Mouse (Mus musculus) MEL (cell line): ENCODE data around the gene a. TPM values are rescaled to one million over a fixed set of nuclear protein-coding genes. Genes with fewer than 3 reads are reported as not detected.

Source experiments
- DNase-seq: peaks from one replicate; pipeline ENCODE4 v3.0.0; 2011; ENCODE audit warnings: low read depth, low spot score
- H3K27ac ChIP-seq: 2 replicates; pipeline ENCODE4 v1.5.1; 2012; ENCODE audit warnings: low read depth, mild to moderate bottlenecking, control low read depth, low read length, moderate library complexity; ENCODE audit not compliant: control insufficient read depth
- H3K27me3 ChIP-seq, 2 experiments: fragments of 150-350 bp in 1 of 2; sonication (generic) in 1 of 2; 2 replicates each; pipeline ENCODE4 v1.6.1; 2012; ENCODE audit warnings: low read length in 2 of 2, mild to moderate bottlenecking in 2 of 2, improper control_type of control experiment in 1 of 2, moderate library complexity in 1 of 2; ENCODE audit not compliant: insufficient read depth in 2 of 2, control insufficient read depth in 1 of 2
- H3K36me3 ChIP-seq, 2 experiments: 2 replicates each; pipeline ENCODE4 v1.6.1; 2012 to 2014; ENCODE audit warnings: low read length in 2 of 2, improper control_type of control experiment in 1 of 2, inconsistent platforms in 1 of 2, mild to moderate bottlenecking in 1 of 2; ENCODE audit not compliant: insufficient read depth in 2 of 2, control insufficient read depth in 1 of 2
- H3K4me1 ChIP-seq, 2 experiments: fragments of 150-350 bp in 1 of 2; sonication (generic) in 1 of 2; 2 replicates each; pipeline ENCODE4 v1.6.1; 2012; ENCODE audit warnings: low read length in 2 of 2, improper control_type of control experiment in 1 of 2, mild to moderate bottlenecking in 1 of 2; ENCODE audit not compliant: insufficient read depth in 2 of 2, control insufficient read depth in 1 of 2
- H3K4me3 ChIP-seq, 2 experiments: fragments of 150-350 bp in 1 of 2; sonication (generic) in 1 of 2; 2 replicates each; pipeline ENCODE4 v1.5.1; 2012; ENCODE audit warnings: low read depth in 2 of 2, low read length in 2 of 2, mild to moderate bottlenecking in 2 of 2, moderate library complexity in 2 of 2, control low read depth in 1 of 2, improper control_type of control experiment in 1 of 2; ENCODE audit not compliant: control insufficient read depth in 1 of 2, insufficient read depth in 1 of 2
- H3K79me2 ChIP-seq: 2 replicates; pipeline ENCODE4 v1.6.1; 2012; ENCODE audit warnings: mild to moderate bottlenecking, low read length, moderate library complexity; ENCODE audit not compliant: control insufficient read depth, poor library complexity, insufficient read depth
- H3K9ac ChIP-seq: 2 replicates; pipeline ENCODE4 v1.6.1; 2012; ENCODE audit warnings: low read depth, mild to moderate bottlenecking, control low read depth, low read length, moderate library complexity; ENCODE audit not compliant: control insufficient read depth, poor library complexity, severe bottlenecking
- H3K9me3 ChIP-seq: fragments of 150-350 bp; sonication (generic); replicated peaks from 2 replicates; pipeline ENCODE4 v1.6.1; 2012; ENCODE audit warnings: mild to moderate bottlenecking, low read length, improper control_type of control experiment, moderate library complexity; ENCODE audit not compliant: insufficient read depth
- BHLHE40 ChIP-seq: IDR thresholded peaks from 2 replicates; pipeline ENCODE4 v1.6.1; 2012; ENCODE audit warnings: low read depth, mild to moderate bottlenecking, inconsistent platforms, low read length, improper control_type of control experiment, borderline replicate concordance
- CHD1 ChIP-seq: IDR thresholded peaks from 2 replicates; pipeline ENCODE4 v1.6.1; 2012; ENCODE audit warnings: low read depth, mild to moderate bottlenecking, inconsistent platforms, low read length, improper control_type of control experiment
- CHD2 ChIP-seq: IDR thresholded peaks from 2 replicates; pipeline ENCODE4 v1.6.1; 2011; ENCODE audit warnings: low read length, improper control_type of control experiment
- E2F4 ChIP-seq: IDR thresholded peaks from 2 replicates; pipeline ENCODE4 v1.6.1; 2011; ENCODE audit warnings: low read depth, low read length, improper control_type of control experiment, borderline replicate concordance
- ELF1 ChIP-seq: IDR thresholded peaks from 2 replicates; pipeline ENCODE4 v1.6.1; 2014; ENCODE audit warnings: low read depth, mild to moderate bottlenecking, inconsistent platforms, low read length, improper control_type of control experiment, moderate library complexity
- EP300 ChIP-seq, 2 experiments: IDR thresholded peaks; 2 replicates each; pipeline ENCODE4 v1.6.1; 2011; ENCODE audit warnings: improper control_type of control experiment in 2 of 2, low read length in 2 of 2, low read depth in 1 of 2, mild to moderate bottlenecking in 1 of 2
- ETS1 ChIP-seq: IDR thresholded peaks from 2 replicates; pipeline ENCODE4 v1.6.1; 2012; ENCODE audit warnings: low read depth, mild to moderate bottlenecking, inconsistent platforms, low read length, improper control_type of control experiment, moderate library complexity
- HCFC1 ChIP-seq: IDR thresholded peaks from 2 replicates; pipeline ENCODE4 v1.6.1; 2012; ENCODE audit warnings: low read depth, mild to moderate bottlenecking, inconsistent platforms, low read length, improper control_type of control experiment, moderate library complexity
- JUND ChIP-seq: IDR thresholded peaks from 2 replicates; pipeline ENCODE4 v1.6.1; 2011; ENCODE audit warnings: low read depth, mild to moderate bottlenecking, improper control_type of control experiment, low read length
- KAT2A ChIP-seq: conservative IDR thresholded peaks from 2 replicates; pipeline ENCODE4 v1.6.1; 2012; ENCODE audit warnings: low read depth, low read length, improper control_type of control experiment, inconsistent platforms
- MAFK ChIP-seq: IDR thresholded peaks from 2 replicates; pipeline ENCODE4 v1.6.1; 2011; ENCODE audit warnings: low read depth, mild to moderate bottlenecking, low read length, improper control_type of control experiment, borderline replicate concordance
- MAX ChIP-seq: IDR thresholded peaks from 2 replicates; pipeline ENCODE4 v1.6.1; 2011; ENCODE audit warnings: low read length, improper control_type of control experiment
- MAZ ChIP-seq: IDR thresholded peaks from 2 replicates; pipeline ENCODE4 v1.6.1; 2012; ENCODE audit warnings: low read depth, mild to moderate bottlenecking, inconsistent platforms, low read length, improper control_type of control experiment
- MEF2A ChIP-seq: IDR thresholded peaks from 2 replicates; pipeline ENCODE4 v1.6.1; 2014; ENCODE audit warnings: low read depth, mild to moderate bottlenecking, inconsistent platforms, low read length, improper control_type of control experiment; ENCODE audit not compliant: poor library complexity, insufficient replicate concordance, severe bottlenecking; ENCODE audit errors: extremely low read depth
- MXI1 ChIP-seq: IDR thresholded peaks from 2 replicates; pipeline ENCODE4 v1.6.1; 2011; ENCODE audit warnings: mild to moderate bottlenecking, low read depth, low read length, improper control_type of control experiment
- MYB ChIP-seq: IDR thresholded peaks from 2 replicates; pipeline ENCODE4 v1.6.1; 2011; ENCODE audit warnings: mild to moderate bottlenecking, low read depth, low read length, improper control_type of control experiment
- MYC ChIP-seq: IDR thresholded peaks from 2 replicates; pipeline ENCODE4 v1.6.1; 2011; ENCODE audit warnings: low read depth, mild to moderate bottlenecking, low read length, improper control_type of control experiment, moderate library complexity
- NELFE ChIP-seq: IDR thresholded peaks from 2 replicates; pipeline ENCODE4 v1.6.1; 2011; ENCODE audit warnings: low read depth, low read length, improper control_type of control experiment
- NRF1 ChIP-seq: IDR thresholded peaks from 2 replicates; pipeline ENCODE4 v1.6.1; 2014; ENCODE audit warnings: low read depth, mild to moderate bottlenecking, inconsistent platforms, low read length, improper control_type of control experiment, moderate library complexity; ENCODE audit not compliant: poor library complexity, insufficient read depth, severe bottlenecking
- POLR2A ChIP-seq, 2 experiments: IDR thresholded peaks; 2 replicates each; pipeline ENCODE4 v1.6.1; 2011 to 2012; ENCODE audit warnings: low read length in 2 of 2, mild to moderate bottlenecking in 2 of 2, control low read depth in 1 of 2, improper control_type of control experiment in 1 of 2, low read depth in 1 of 2, moderate library complexity in 1 of 2; ENCODE audit not compliant: control insufficient read depth in 1 of 2, insufficient read depth in 1 of 2, poor library complexity in 1 of 2
- POLR2AphosphoS2 ChIP-seq: IDR thresholded peaks from 2 replicates; pipeline ENCODE4 v1.6.1; 2011; ENCODE audit warnings: low read length, improper control_type of control experiment
- POLR2AphosphoS5 ChIP-seq: IDR thresholded peaks from 2 replicates; pipeline ENCODE4 v1.6.1; 2012; ENCODE audit warnings: low read depth, borderline replicate concordance, mild to moderate bottlenecking, inconsistent platforms, low read length, moderate library complexity, mixed read lengths
- RAD21 ChIP-seq: IDR thresholded peaks from 2 replicates; pipeline ENCODE4 v1.6.1; 2011; ENCODE audit warnings: mild to moderate bottlenecking, low read depth, low read length, improper control_type of control experiment
- RCOR1 ChIP-seq: IDR thresholded peaks from 2 replicates; pipeline ENCODE4 v1.6.1; 2012; ENCODE audit warnings: low read depth, mild to moderate bottlenecking, inconsistent platforms, low read length, improper control_type of control experiment
- SMC3 ChIP-seq: IDR thresholded peaks from 2 replicates; pipeline ENCODE4 v1.6.1; 2011; ENCODE audit warnings: low read depth, low read length, improper control_type of control experiment
- TAL1 ChIP-seq: IDR thresholded peaks from 2 replicates; pipeline ENCODE4 v1.6.1; 2012; ENCODE audit warnings: mild to moderate bottlenecking, inconsistent platforms, low read length, moderate library complexity, mixed read lengths
- TBP ChIP-seq: IDR thresholded peaks from 2 replicates; pipeline ENCODE4 v1.8.0; 2011; ENCODE audit warnings: low read depth, low read length, improper control_type of control experiment
- TCF12 ChIP-seq: IDR thresholded peaks from 2 replicates; pipeline ENCODE4 v1.6.1; 2014; ENCODE audit warnings: low read depth, mild to moderate bottlenecking, inconsistent platforms, low read length, improper control_type of control experiment, moderate library complexity
- UBTF ChIP-seq: IDR thresholded peaks from 2 replicates; pipeline ENCODE4 v1.6.1; 2012; ENCODE audit warnings: low read depth, mild to moderate bottlenecking, inconsistent platforms, low read length, improper control_type of control experiment, moderate library complexity, borderline replicate concordance; ENCODE audit not compliant: insufficient read depth
- USF1 ChIP-seq: IDR thresholded peaks from 2 replicates; pipeline ENCODE4 v1.6.1; 2014; ENCODE audit warnings: low read depth, mild to moderate bottlenecking, inconsistent platforms, low read length, improper control_type of control experiment, moderate library complexity
- USF2 ChIP-seq, 2 experiments: IDR thresholded peaks; 2 replicates each; pipeline ENCODE4 v1.6.1; 2011 to 2012; ENCODE audit warnings: improper control_type of control experiment in 2 of 2, low read length in 2 of 2, borderline replicate concordance in 1 of 2, inconsistent platforms in 1 of 2, low read depth in 1 of 2, mild to moderate bottlenecking in 1 of 2; ENCODE audit not compliant: insufficient read depth in 1 of 2
- ZKSCAN1 ChIP-seq: IDR thresholded peaks from 2 replicates; pipeline ENCODE4 v1.6.1; 2012; ENCODE audit warnings: low read depth, mild to moderate bottlenecking, inconsistent platforms, low read length, improper control_type of control experiment, moderate library complexity
- ZMIZ1 ChIP-seq: IDR thresholded peaks from 2 replicates; pipeline ENCODE4 v1.6.1; 2012; ENCODE audit warnings: low read depth, mild to moderate bottlenecking, inconsistent platforms, low read length, improper control_type of control experiment, moderate library complexity
- ZNF384 ChIP-seq: IDR thresholded peaks from 2 replicates; pipeline ENCODE4 v1.6.1; 2012; ENCODE audit warnings: low read depth, mild to moderate bottlenecking, inconsistent platforms, low read length, improper control_type of control experiment
- polyA plus RNA-seq, 2 experiments: library from polyadenylated mRNA; stranded (reverse) in 1 of 2; unstranded in 1 of 2; fragments of >175 nt in 1 of 2; fragments of >200 nt in 1 of 2; gene quantifications; 2 replicates each; pipeline versions ENCODE4 v1.2.1 to v1.2.4; 2012; ENCODE audit warnings: low replicate concordance in 2 of 2, low read depth in 1 of 2; ENCODE audit not compliant: insufficient read length in 2 of 2, insufficient read depth in 1 of 2, missing spikeins in 1 of 2
- total RNA-seq: library from RNA; depleted of rRNA; stranded (reverse); fragments of 300-350 nt; gene quantifications from 2 replicates; pipeline ENCODE4 v1.2.3, GENCODE M21; 2012; rRNA removed

The a gene
- total RNA-seq (not detected in 2 replicates), polyA plus RNA-seq (not detected)

DNA sequence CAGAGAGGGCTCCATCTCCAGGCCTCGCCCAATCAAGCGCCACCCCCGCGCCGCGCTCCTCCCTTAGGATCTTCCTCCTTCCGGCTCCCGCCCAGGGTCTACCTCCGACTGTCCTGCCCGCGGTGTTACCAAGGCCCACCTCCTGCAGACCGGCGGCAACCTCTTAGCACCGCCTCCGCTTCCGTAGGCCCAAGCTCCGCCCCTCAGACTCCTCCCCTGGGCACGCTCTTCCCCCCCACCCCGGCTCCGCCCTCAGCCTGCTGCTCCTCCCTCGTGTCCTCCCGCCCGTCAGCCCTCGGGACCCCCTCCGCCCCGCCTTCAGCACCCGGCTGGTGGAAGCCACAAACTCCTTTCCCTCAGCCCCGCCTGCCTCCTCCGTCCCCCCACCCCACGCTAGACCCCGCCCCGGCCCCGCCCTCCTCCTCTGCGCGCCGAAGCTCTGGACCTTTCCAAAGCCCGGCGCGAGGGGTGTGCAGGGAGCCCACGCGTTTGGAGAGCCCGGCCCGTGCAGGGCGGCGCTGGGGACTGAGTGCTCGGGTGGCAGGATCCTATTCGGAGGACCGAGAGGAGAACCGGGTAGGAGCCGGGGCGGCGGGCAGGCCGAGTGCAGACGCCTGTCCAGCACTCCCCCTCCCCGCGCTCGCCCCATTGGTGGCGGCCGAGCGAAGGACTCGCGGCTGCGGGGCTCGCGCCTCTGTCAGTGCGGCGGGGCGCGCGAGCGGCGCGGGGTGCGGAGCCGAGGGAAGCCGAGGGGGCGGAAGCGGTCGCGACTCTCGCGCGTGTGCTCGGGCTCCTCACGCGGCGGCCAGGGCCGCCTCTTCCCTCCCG is at the start of gene a, which contains the start of gene Raly:
Gene a (plus strand): TSS at position 747 of the 828 bp plus-strand sequence.
Gene Raly (plus strand): TSS at position 441 of the 828 bp plus-strand sequence.
- Histone ChIP-seq H3K4me3 (peak within 1 kb of the TSS; percentile 74 to 92), H3K27ac (peak within 1 kb of the TSS; percentile 93), H3K79me2 (peaks cover 46% of the 10 kb centered on the region), H3K27me3 (no peaks in the 10 kb centered on the region), H3K9ac (peak within 1 kb of the TSS; percentile 97), H3K9me3 (no peaks in the 10 kb centered on the region), H3K4me1 (peaks cover 10 to 31% of the 10 kb centered on the region in 2 experiments), H3K36me3 (peaks cover 2 to 51% of the 10 kb centered on the region in 2 experiments; a peak in 3 of 4 replicates)
- DNase-seq, result peak; percentile 99
- no peak; the same call in 1 of the 2 replicates for TF ChIP-seq MYC
- TF ChIP-seq MYB, result no peak
- TF ChIP-seq ZNF384, result no peak
- TF ChIP-seq KAT2A, result no peak
- TF ChIP-seq ELF1, result peak; percentile 81
- no peak for TF ChIP-seq BHLHE40
- peak; percentile 92 for TF ChIP-seq TBP
- TF ChIP-seq USF2 (IDR thresholded peaks at IDR 0.05; ENCODE audit: borderline replicate concordance in 1 of 2, insufficient read depth in 1 of 2, low read depth in 1 of 2, low read length in 2 of 2), result no peak
- TF ChIP-seq MAZ, result peak; percentile 48; the same call in 1 of the 2 replicates
- no peak for TF ChIP-seq POLR2AphosphoS5
- TF ChIP-seq CHD1, result peak; percentile 99
- peak; percentile 68; the same call in 1 of the 2 replicates for TF ChIP-seq POLR2AphosphoS2
- no peak for TF ChIP-seq USF1
- peak; percentile 66; the same call in 1 of the 2 replicates for TF ChIP-seq HCFC1
- peak; percentile 97 for TF ChIP-seq NELFE
- peak; percentile 89 for TF ChIP-seq ZMIZ1
- TF ChIP-seq MAFK, result no peak
- TF ChIP-seq RCOR1, result no peak
- no peak for TF ChIP-seq RAD21
- TF ChIP-seq CHD2, result no peak
- TF ChIP-seq NRF1, result 0 out of 2 replicates have a peak, but pooled peaks have one; percentile 29
- TF ChIP-seq UBTF, result 0 out of 2 replicates have a peak, but pooled peaks have one; percentile 31
- no peak for TF ChIP-seq SMC3
- TF ChIP-seq JUND, result no peak
- no peak for TF ChIP-seq ETS1
- no peak; the same call in 1 of the 2 replicates for TF ChIP-seq E2F4
- peak; percentile 87 for TF ChIP-seq TCF12
- TF ChIP-seq POLR2A (IDR thresholded peaks at IDR 0.05; ENCODE audit: control insufficient read depth in 1 of 2, insufficient read depth in 1 of 2, low read depth in 1 of 2, low read length in 2 of 2, poor library complexity in 1 of 2), result peak; percentile 97 to 98
- no peak for TF ChIP-seq EP300 (IDR thresholded peaks at IDR 0.05; ENCODE audit: low read depth in 1 of 2, low read length in 2 of 2)
- TF ChIP-seq MAX, result no peak; the same call in none of the 2 replicates
- TF ChIP-seq TAL1, result no peak
- no peak for TF ChIP-seq MEF2A
- TF ChIP-seq ZKSCAN1, result no peak
- no peak; the same call in 1 of the 2 replicates for TF ChIP-seq MXI1
